Mouse (Mus musculus) G1E (cell line): ENCODE measurements around the gene Prkag1.

Experiments used
- CTCF ChIP-seq: IDR thresholded peaks from 2 replicates; pipeline ENCODE4 v1.5.1; 2012; ENCODE audit warnings: low read depth, low read length, inconsistent platforms, mixed read lengths
- POLR2AphosphoS5 ChIP-seq: IDR thresholded peaks from 2 replicates; pipeline ENCODE4 v1.6.1; 2012; ENCODE audit warnings: low read depth, low read length, inconsistent platforms; ENCODE audit not compliant: insufficient replicate concordance

DNA sequence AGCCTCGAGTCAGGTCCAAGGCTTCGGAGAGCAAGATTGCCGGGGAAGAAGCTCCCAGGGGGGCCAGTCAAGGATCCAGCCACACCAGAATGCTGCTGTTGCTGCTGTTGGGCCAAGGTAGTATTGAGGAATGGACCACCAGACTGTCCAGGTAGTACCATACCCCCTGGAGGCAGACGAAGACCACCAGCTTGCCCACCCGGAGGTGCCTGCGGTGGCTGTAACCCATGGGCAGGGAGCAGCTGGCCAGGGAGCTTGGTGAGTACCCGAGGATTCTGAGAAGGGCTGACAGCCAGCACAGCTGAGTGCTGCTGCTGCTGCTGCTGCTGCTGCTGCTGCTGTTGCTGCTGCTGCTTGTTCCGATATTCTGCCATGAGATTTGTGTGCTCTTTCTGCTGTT, 14.8 kb upstream of the Prkag1 start:
- no peak for TF ChIP-seq CTCF
- TF ChIP-seq POLR2AphosphoS5: no peak
